Mouse (Mus musculus): ENCODE data around the gene Bnc2.

The Bnc2 gene

GRCm38 (mm10) chr4:84427955-84428354 is 247.1 kb downstream of the Bnc2 start:
- DNase-seq (ENCODE audit: low spot score): no peak

- DNase-seq (ENCODE audit: low spot score): no peak
Measured at GRCm38 (mm10) chr4:84411431-84411830, 263.6 kb downstream of the Bnc2 start.

GRCm38 (mm10) chr4:84407328-84408028 is 267.6 kb downstream of the Bnc2 start:
- peak; percentile 9 for DNase-seq (ENCODE audit: low spot score)

- no peak for DNase-seq (ENCODE audit: low spot score)
Measured at GRCm38 (mm10) chr4:84403356-84404145, 271.5 kb downstream of the Bnc2 start.

GRCm38 (mm10) chr4:84388991-84389390 is 286.1 kb downstream of the Bnc2 start:
- DNase-seq (ENCODE audit: low spot score): no peak

- DNase-seq (ENCODE audit: low spot score): no peak
Measured at GRCm38 (mm10) chr4:84385156-84385555, 289.9 kb downstream of the Bnc2 start.

- DNase-seq (ENCODE audit: low spot score): no peak
Measured at GRCm38 (mm10) chr4:84379289-84379688, 295.8 kb downstream of the Bnc2 start.

- no peak for DNase-seq (ENCODE audit: low spot score)
Measured at GRCm38 (mm10) chr4:84377513-84377912, 297.6 kb downstream of the Bnc2 start.

- DNase-seq (ENCODE audit: low spot score): peak; percentile 31
Measured at GRCm38 (mm10) chr4:84362337-84362823, 312.7 kb downstream of the Bnc2 start.

- DNase-seq (ENCODE audit: low spot score): peak; percentile 10
Measured at GRCm38 (mm10) chr4:84361165-84361564, 313.9 kb downstream of the Bnc2 start.

GRCm38 (mm10) chr4:84359996-84360395 is 315.1 kb downstream of the Bnc2 start:
- no peak for DNase-seq (ENCODE audit: low spot score)

- DNase-seq (ENCODE audit: low spot score): no peak
Measured at GRCm38 (mm10) chr4:84358204-84358603, 316.9 kb downstream of the Bnc2 start.

GRCm38 (mm10) chr4:84357382-84357781 is 317.7 kb downstream of the Bnc2 start:
- DNase-seq (ENCODE audit: low spot score): no peak

GRCm38 (mm10) chr4:84356468-84357153 is 318.5 kb downstream of the Bnc2 start:
- DNase-seq (ENCODE audit: low spot score): no peak

GRCm38 (mm10) chr4:84352656-84353055 is 322.4 kb downstream of the Bnc2 start:
- no peak for DNase-seq (ENCODE audit: low spot score)

- DNase-seq (ENCODE audit: low spot score): peak; percentile 1
Measured at GRCm38 (mm10) chr4:84349536-84349935, 325.5 kb downstream of the Bnc2 start.

- no peak for DNase-seq (ENCODE audit: low spot score)
Measured at GRCm38 (mm10) chr4:84339172-84339571, 335.9 kb downstream of the Bnc2 start.

GRCm38 (mm10) chr4:84331995-84332394 is 343.1 kb downstream of the Bnc2 start:
- no peak for DNase-seq (ENCODE audit: low spot score)

- DNase-seq (ENCODE audit: low spot score): no peak
Measured at GRCm38 (mm10) chr4:84331450-84331849, 343.6 kb downstream of the Bnc2 start.

- no peak for DNase-seq (ENCODE audit: low spot score)
Measured at GRCm38 (mm10) chr4:84330509-84330908, 344.6 kb downstream of the Bnc2 start.

- DNase-seq (ENCODE audit: low spot score): no peak
Measured at GRCm38 (mm10) chr4:84329651-84330050, 345.4 kb downstream of the Bnc2 start.

- DNase-seq (ENCODE audit: low spot score): no peak
Measured at GRCm38 (mm10) chr4:84324371-84324770, 350.7 kb downstream of the Bnc2 start.

GRCm38 (mm10) chr4:84321598-84321997 is 353.5 kb downstream of the Bnc2 start:
- DNase-seq (ENCODE audit: low spot score): no peak

Data from lung, postnatal 25 days (tissue).